Mouse (Mus musculus) spleen, adult 2 months (tissue): ENCODE measurements around the gene Tsga10ip.

Experiments used
- CTCF ChIP-seq: fragments of 200-500 bp; IDR thresholded peaks from 2 replicates; pipeline ENCODE4 v1.5.1; 2011; ENCODE audit warnings: mild to moderate bottlenecking, inconsistent platforms; ENCODE audit not compliant: insufficient read depth, insufficient read length, insufficient replicate concordance; ENCODE audit errors: extremely low read depth
- POLR2A ChIP-seq: fragments of 200-500 bp; IDR thresholded peaks from 2 replicates; pipeline ENCODE4 v1.6.1; 2011; ENCODE audit warnings: low read depth, low read length, inconsistent platforms

GRCm38 (mm10) chr19:5444954-5445353 is 42.6 kb upstream of the Tsga10ip start:
- TF ChIP-seq CTCF, result no peak
- no peak for TF ChIP-seq POLR2A
